Mouse (Mus musculus) left cerebral cortex, postnatal 25 days (tissue): ENCODE measurements around the gene Spata31d1a. TPM values are rescaled to one million over a fixed set of nuclear protein-coding genes. Genes with fewer than 3 reads are reported as not detected.
"Not testable (repeated sequence)": the region's sequence is repeated elsewhere in the genome, so short reads cannot be mapped to it uniquely, and the experiment has no call there.

Experiments used
- DNase-seq, 2 experiments: peaks; one replicate each; pipeline ENCODE4 v3.0.0; 2022; ENCODE audit warnings: low spot score in 2 of 2, mixed read lengths in 1 of 2
- intact Hi-C: fragments of 180-260 bp; cut with DNase I; formaldehyde crosslinking; loops from one replicate; pipeline ENCODE4 v1.15.1; 2025
- total RNA-seq, 2 experiments: library from RNA; stranded (reverse); gene quantifications; 2 replicates each; pipeline ENCODE4 v1.2.3; 2021

The Spata31d1a gene
- under 1 TPM; 0.11 to 0.14 TPM for total RNA-seq

DNA sequence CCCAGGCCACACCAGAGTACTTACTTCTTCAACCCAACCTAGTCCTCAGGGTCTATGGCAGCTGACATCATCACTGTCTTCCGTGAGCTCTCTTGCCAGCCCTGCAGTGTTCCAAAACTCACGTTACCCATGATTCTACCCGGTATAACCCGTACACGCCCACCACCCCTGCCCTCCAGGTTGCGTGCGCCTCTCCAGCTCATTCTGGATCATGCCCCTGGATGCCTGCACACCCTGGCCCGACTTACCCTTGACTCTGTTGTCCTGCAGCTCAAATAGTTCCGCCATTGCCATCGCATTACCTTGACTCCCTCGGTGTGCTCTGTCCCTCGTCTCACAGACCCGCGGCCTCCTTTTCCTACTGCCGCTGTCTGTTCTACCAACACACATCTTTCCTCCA lies at the start of gene Spata31d1a:
Spata31d1a (minus strand) TSS at position 101 of the 400 bp plus-strand sequence.
- DNase-seq = no peak
- intact Hi-C loops = no loop called here

DNA sequence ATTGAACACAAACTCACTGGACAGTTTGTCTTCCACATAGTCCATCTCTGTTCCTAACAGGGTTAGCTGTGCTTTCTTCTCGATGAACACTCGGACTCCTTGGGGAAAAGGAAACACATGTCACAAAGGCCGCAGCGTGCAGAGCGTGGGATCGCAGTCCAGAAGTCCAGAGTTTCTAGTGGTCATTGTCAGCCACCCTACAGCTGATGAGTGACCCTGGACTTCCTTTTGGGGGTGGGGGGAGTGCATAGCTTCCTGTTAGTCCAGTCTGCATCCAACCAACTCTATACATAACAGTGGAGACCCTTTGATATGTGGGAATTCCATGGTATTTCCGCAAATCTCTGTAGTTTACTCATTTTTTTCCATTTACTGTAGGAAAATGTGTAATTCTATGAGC lies 46.8 kb upstream of the Spata31d1a start:
- no peak for DNase-seq
- intact Hi-C loops = no loop called here

DNA sequence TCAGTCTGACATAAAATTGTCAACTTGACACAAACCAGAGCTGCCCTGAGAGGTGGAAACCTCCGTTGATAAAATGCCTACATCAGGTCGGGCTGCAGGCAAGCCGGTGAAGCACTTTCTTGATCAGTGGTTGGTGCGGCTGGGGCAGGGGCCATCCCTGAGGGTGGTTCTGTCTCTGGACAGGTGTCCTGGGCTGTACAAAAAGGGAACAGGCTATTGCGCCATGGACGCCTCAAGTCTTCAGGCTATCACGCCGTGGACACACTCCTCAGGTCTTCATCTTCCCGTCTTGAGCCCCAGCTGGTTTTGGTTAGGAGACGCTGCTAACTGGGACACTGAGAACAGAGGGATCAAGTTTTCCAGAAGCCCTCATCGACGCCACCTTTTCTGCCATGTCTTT lies 40.2 kb upstream of the Spata31d1a start:
- intact Hi-C loops = no loop called here
- no peak for DNase-seq

DNA sequence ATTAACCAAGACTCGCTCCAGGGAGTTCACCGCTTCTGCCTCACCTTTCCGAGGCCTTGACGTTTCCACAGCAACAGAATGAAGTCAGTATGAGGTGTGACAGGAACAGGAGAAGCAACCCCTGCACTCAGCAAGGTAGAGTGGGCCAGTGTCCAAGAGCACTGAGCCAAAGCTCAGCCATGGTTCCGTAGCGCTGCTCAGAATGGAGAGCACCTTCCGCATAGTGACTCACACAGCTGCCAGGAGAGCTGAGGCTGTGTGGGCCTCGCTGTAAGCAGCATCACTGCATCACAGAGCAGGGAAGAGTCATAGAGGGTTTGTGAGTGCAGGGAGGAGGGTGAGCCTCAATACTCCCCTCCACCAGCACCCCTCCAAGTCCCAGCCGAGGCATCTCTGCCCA lies 36.6 kb upstream of the Spata31d1a start, which contains the start of gene 1700014D04Rik:
1700014D04Rik (minus strand) TSS at position 42 of the 400 bp plus-strand sequence.
- peak; percentile 60 to 88 for DNase-seq
- intact Hi-C loops = no loop called here

DNA sequence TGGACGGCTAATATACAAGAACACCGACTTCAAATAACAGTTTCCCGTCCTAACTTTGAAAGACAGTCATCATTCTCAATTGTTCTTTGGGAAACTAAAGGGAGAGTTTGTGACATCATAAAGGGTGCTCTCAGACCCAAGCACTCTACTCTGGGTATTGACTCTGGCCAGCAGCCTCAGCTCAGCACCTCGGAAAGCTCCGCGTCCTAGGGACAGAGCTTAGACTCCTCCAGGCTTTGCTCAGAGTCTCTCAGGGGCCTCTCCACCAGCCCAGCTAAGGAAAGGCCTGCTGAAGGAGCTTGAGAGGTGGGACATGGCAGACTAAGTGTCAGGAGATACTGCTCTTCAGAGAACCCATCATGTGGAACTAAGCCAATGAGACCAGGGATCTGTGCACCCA lies 36.0 kb upstream of the Spata31d1a start:
- intact Hi-C loops = no loop called here
- no peak for DNase-seq

DNA sequence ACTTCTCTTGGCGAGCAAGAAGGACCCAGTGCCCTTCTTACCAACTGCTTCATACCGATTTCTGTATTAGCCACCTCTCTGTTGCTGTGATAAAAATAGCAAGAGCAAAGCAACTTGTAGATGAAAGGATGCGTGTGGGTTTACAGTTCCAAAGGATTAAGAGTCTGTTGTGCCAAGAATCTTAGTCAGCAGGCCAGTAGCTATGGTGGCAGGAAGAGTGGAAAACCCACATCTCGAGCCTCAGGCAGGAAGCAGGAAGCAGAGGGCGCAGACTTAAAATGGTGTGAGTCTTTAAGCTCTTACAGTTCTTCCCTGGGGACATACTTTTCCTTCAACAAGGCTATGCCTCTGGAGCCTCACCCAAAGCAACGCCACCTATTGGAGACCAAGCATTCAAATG lies 35.3 kb upstream of the Spata31d1a start:
- intact Hi-C loops = no loop called here
- DNase-seq = peak in 1 of 2 experiments; percentile 73

DNA sequence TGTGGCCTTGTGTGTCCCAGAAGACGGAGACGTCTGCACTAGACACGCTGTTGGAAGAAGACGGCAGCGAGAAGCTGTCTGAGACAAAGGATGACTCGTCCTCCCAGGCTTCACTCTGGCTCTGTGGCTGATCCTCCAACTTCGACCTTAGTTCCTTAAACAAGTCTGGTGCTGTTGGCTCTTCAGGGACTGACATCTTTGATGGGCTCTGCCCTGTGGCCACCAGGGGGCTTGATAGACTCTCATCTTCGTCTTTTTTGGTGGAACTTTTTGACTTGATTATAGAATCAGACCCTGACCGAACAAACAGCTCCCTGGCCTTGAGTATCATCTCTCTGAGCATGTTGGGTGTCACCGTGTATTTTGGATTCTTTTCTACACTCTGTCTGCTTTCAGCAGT lies 31.6 kb upstream of the Spata31d1a start:
- DNase-seq = no peak
- intact Hi-C loops = no loop called here

DNA sequence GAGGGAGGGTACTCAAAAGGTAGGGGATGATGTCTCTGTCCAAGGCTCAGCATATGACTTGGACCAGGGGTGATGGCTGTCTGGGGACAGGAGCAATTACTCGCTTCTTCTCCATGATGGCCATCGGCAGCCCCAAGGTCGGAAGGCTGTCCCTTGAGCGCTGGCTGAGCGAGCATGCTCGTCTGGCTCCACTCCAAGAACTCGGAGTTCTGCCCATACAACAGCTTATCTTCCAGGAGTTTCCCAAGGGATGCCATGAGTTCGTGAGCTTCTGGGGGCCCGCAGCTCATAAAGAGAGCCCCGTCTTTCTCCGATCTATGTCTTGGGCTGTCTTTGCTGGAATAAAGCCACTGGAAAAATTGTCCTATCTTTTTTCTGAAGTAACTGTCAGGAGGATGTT lies 31.0 kb upstream of the Spata31d1a start:
- intact Hi-C loops = no loop called here
- DNase-seq = no peak

DNA sequence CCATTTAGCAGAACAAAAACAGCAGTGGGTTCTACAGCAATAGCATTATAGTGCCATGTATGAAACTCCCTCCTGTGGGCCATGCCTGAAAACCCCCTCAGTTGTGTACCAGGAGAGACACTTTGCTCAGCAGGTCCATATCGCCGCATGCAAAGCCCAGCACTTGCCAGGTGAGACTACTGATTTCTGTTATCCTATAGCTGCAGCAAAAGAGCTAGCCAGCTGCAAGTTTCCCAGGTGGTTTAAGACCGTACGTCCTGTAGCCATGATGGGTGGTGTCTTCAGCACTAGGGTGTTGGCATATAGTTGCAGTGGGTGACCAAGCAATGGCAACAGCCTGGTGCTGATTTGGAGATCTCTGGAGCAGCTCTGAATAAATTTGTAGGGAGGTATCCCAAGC lies 29.3 kb upstream of the Spata31d1a start:
- DNase-seq = no peak
- intact Hi-C loops = no loop called here

DNA sequence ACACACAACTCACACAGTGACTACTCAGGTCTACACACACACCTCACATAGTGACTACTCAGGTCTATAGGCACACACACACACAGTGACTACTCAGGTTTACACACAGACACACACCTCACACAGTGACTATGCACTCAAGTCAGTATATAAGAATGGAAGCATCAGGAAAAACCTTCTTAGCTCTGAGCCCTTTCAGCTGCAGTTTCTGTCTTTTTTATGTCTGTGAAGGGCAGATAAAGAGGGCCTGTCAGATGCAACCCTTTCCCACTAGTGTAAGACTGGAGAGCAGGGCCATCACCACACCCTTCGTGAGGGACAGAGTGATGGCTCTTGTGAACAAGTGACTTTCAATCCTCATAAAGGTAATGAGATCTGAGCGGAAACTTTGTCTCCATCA lies 28.3 kb upstream of the Spata31d1a start:
- intact Hi-C loops = no loop called here

DNA sequence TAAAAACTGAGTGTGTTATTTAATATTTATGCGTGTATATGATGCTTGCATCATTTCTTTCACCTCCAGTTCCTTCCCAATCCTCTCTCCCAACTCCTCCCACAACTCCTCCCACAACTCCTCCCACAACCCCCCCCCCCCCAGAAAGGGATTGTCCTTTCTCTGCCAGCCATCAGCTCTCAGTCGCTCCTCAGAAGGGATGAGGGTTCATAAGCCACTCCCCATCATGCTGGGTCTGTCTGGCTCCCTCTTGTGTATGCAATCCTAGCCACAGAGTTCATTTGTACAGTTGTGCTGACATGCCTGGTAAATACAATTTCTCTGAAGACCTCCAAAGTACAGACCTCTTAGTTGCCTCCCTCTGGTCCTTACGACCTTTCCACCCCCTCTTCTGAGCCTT lies 25.1 kb upstream of the Spata31d1a start:
- no peak for DNase-seq
- intact Hi-C loops = no loop called here

More for the DNA sequence above, 28.3 kb upstream of the Spata31d1a start:
- no peak for DNase-seq

DNA sequence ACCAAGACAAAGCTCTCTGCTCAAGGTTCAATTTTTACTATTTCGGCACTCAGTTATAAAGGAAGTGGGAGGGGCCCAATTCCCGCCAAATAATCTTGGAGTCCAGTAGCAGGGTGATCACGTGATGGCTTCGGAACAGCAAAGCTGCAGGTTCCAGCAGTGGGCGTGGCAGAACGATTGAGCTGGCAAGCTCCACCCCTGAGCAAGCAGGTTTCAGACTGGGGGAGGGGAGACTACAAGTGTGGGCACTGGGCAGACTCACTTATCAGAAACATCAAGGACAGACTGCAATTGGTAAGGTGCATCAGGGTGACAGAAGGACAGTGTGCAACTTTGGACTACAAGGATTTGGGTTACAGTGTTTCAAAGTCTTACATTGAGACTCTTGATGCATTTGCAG lies 24.2 kb upstream of the Spata31d1a start:
- intact Hi-C loops, DNase-seq: not testable (repeated sequence)

DNA sequence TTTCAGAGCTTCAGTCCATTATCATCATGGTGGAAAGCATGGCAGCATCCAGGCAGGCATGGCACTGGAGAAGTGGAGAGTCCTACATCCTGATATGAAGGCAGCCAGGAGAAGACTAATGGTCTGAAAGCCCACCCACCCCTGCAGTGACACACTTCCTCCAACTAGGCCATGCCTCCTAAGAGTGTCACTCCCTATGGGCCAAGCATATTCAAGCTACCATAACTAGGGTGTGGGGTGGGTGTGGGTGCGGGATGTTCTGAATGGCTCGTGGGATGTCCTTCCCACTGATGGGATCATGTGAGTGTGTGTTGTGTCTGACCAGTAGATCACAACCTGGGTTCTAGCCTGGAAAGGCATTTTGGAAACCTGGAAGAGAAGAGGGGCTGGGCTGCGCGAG lies 23.8 kb upstream of the Spata31d1a start:
- DNase-seq = no peak
- intact Hi-C loops = no loop called here

DNA sequence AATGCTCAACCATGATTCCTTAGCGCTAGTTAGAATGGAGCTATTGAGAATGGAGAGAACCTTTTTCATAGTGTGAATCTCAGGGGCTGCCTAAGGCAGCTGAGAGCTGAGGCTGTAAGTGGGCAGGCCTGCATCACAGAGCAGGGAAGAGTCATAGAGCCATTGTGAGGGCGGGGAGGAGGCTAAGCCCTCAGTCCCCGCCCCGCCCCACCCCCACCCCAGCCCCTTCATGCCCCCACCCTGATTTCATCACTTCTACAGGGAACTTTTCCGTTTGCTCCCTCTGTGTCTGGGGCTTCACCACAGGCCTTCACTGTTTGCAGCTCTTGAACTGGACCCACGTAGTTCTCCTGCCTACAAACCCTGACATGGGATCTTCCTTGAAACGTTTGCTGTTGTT lies 21.5 kb upstream of the Spata31d1a start, which contains the start of gene Spata31d1d:
Spata31d1d (minus strand) TSS at position 101 of the 400 bp plus-strand sequence.
- DNase-seq = no peak
- intact Hi-C loops = no loop called here

DNA sequence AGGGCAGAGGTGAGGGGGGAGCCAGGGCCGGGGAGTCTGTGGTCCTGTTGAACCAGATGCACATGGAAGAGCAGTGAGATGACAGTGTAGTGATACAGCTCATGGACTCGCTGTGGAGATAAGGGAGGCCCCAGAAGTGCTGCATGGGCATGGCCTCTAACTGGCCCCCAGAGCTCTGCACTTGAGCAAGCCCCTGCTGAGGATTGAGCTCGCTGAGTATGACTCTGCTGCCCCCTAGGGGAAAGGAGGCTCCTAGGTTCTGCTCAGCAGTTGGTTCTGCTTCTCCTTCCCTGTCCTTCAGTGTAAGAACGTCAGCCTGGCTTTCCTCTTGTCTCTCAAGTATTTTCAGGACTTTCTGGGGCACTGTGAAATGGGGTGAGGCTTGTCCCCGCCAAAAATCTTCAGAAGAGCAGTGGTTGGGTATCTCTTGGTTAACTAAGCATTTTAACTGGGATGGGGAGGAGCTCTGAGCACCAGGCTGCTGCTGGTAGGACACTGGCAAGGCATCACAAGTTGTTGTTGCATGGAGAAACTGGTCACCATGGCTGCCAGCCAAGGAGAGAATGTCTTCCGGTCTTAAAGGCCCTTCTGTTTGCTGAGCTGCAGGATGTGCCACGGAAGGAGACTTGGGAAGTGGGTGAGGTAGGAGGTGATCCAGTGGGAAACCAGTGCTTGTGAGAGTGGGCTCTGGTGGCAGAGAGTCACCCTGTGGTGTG lies 18.4 kb upstream of the Spata31d1a start:
- intact Hi-C loops = loop anchor here (5.0 kb wide), 3 partner anchors 51 to 211 kb away; partner anchors contain the start of gene Golm1
- DNase-seq = peak; percentile 86 to 90

DNA sequence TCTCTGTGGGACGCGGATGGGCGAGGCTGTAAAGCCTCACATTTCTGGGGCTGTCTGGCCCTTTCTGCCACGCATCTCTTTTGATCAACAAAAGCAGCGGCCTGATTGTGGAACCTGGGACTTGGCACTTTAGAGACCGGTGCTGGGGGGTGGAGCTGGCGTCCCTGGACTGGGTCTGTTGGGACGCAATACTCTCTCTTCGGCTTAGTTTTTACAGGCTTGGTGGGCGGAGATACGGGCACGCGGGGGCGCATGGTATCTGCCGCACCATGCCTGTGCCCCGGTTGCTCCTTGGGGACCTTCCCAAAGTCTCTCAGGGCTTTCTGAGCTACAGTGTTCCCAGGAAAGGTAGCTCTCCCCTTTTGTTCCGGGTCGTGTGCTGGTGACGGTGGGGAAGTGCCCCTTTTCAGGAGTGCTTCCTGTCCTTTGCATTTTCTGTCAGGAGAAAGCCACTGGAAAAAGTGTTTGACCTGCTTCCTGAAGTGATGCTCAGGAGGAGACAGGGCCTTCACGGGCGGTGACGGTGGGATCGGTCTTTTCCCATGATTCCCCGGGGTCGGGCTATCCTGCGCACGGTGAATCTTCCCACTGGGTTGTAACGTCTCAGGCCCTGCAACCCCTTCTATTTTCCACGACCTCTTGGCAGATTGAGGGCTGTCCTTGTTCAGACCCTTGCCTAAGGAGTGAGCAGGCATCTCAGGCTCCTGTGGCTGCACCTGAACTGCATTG lies 16.2 kb upstream of the Spata31d1a start:
- intact Hi-C loops = loop anchor here (5.0 kb wide), 3 partner anchors 49 to 209 kb away; partner anchors contain the start of gene Golm1
- no peak for DNase-seq

DNA sequence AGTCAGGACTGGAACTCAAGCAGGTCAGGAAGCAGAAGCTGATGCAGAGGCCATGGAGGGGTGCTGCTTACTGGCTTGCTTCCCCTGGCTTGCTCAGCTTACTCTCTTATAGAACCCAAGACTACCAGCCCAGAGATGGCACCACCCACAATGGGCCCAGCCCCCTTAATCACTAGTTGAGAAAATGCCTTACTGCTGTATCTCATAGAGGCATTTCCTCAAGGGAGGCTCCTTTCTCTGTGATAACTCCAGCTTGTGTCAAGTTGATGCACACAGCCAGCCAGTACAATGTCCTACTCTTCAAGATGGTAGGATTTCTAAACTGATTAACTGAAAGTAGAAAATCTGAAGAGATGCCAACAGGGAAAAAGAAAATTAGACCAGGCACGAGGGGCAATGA lies 12.0 kb upstream of the Spata31d1a start:
- intact Hi-C loops = not testable (repeated sequence)

DNA sequence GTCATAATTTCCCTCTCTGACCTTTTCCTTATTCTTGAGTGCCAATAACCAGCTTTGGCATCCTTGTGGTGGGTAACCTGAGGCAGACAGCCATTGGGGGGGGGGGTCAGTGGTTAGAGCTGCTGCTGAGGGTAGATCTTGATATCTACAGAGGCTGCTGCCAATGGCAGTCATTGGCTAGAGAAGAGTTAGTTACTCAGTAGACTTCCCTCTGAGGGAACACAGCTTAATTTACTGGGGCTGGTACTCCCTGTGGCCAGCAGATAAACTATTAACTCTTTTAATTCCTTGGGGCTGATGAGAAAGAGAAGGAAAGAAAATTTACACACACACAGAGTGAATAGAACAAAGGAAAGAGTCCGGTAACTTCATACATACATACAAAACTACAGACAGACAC lies 9.3 kb upstream of the Spata31d1a start:
- DNase-seq = no peak
- intact Hi-C loops = no loop called here

More for the DNA sequence above, 12.0 kb upstream of the Spata31d1a start:
- DNase-seq = not testable (repeated sequence)

DNA sequence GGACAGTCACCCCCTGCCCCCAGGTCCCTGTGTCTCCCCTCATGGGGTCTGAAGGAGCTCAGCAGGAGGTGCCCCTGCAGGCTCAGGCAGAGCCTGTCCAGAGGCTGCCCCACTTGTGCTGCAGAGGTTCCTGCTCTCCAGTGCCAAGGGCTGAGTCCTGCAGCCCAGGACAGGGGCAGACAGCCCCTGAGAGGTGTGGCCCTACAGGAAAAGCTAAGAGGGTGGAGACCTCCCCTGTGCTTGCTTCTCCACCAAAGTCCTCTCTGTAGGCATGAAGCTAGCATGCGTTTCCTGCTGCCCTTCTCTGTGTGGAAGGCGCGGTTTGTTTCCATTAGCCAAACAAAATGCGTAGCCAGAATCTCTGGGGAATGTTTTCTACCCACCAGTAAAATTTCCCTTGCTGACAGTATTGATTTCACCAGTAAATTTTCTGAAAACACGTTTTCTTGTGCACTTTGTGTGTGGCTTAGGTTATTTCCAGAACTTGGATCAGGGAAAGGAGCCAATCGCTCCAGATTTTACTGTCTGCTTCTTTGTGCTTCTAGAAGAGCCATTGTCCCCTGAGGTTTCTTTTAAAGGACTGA lies 8.8 kb upstream of the Spata31d1a start:
- DNase-seq, intact Hi-C loops: not testable (repeated sequence)

DNA sequence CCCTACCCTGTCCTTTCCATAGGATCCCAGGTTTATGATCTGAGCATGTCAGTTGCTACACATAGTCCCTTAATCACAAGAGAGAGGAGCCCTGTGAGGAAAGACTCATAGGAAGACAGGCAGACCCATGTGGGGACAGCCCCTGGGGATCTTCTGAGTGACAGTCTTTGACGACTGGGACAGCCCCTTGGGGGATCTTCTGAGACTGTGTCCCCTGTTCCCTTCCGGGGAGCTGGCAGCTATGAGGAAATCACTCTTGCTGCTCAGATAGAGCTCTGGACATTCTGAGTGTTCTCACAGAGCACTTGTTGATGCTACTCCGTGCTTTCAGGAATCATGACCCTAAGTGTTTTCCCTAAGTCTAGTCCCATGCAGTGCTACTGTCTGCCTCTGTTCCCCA lies 3.6 kb upstream of the Spata31d1a start:
- intact Hi-C loops = no loop called here
- DNase-seq = no peak
